Mouse (Mus musculus): ENCODE data around the gene Reg3b. TPM values are rescaled to one million over a fixed set of nuclear protein-coding genes. Genes with fewer than 3 reads are reported as not detected.

The Reg3b gene
- 2.0 and 2.5 TPM in 2 replicates for polyA plus RNA-seq (2015; fragmentation: Nextera tagmentation; extraction: Ambion mirVana)

DNA sequence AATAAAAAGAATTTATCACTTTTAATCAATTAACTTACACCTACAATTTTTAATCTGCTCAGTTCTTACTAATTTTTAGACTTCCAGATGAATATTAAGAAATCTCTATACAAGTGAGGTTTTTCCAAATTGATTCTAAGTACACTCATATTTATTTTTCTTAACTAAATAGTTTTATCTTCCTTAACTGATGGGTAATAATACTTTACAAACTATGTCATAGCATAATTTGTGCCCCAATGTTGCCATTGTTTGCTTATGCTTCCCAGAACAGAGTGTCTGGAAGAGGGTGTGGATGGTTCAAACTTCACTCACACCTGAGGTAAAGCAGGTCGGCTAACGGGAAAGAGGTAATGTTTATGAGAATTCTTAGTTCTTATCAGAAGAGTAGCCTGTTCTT, at the start of gene Reg3b:
Gene Reg3b, plus strand, starts transcription at position 301 of the 400 bp plus-strand sequence.
- H3K9me3 ChIP-seq (replicated peaks; ENCODE audit: control insufficient read depth, low read length) = no peaks in the 10 kb centered on the region
- H3K27me3 ChIP-seq (ENCODE audit: control insufficient read depth, insufficient read depth, low read length) = no peaks in the 10 kb centered on the region
- no peaks in the 10 kb centered on the region for H3K4me1 ChIP-seq (ENCODE audit: control insufficient read depth, insufficient read depth, low read length)
- H3K27ac ChIP-seq (ENCODE audit: low read length) = no peak within 1 kb of the TSS
- H3K36me3 ChIP-seq (ENCODE audit: control insufficient read depth, insufficient read depth, low read length) = no peaks in the 10 kb centered on the region
- ATAC-seq (ENCODE audit: insufficient read depth, low FRiP score) = no peak
- H3K9ac ChIP-seq (ENCODE audit: low read length) = no peak within 1 kb of the TSS
- 65% methylated on average over 2 of the region's 2 CpGs for WGBS
- no peak within 1 kb of the TSS for H3K4me2 ChIP-seq (ENCODE audit: low read depth, low read length)
- no peak within 1 kb of the TSS for H3K4me3 ChIP-seq (replicated peaks; ENCODE audit: low read length)

DNA sequence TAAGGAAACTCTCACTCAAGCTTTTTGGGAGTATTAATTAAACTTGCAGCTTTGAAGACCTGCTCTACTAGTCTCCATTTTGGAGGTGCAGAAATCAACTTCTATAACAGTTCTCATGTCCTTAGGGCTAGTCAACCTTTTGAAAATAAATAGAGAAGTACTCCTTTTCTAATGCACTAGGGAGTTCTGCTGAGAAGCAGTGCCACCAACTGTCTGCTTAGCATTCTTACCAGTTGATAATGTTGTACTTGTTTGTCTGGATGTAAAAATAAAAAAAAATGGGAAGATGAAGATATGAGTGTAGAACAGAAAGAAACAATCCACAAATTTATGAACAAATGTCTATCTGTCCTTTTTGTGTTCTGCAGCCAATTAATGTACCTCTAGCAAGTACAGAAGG, 42.7 kb upstream of the Reg3b start:
- Histone ChIP-seq H3K36me3 (ENCODE audit: control insufficient read depth, insufficient read depth, low read length) (no peaks in the 10 kb centered on the region), H3K4me2 (ENCODE audit: low read depth, low read length) (no peak overlapping the region), H3K9ac (ENCODE audit: low read length) (no peak overlapping the region), H3K4me3 (replicated peaks; ENCODE audit: low read length) (no peak overlapping the region), H3K27ac (ENCODE audit: low read length) (no peak overlapping the region), H3K9me3 (replicated peaks; ENCODE audit: control insufficient read depth, low read length) (no peaks in the 10 kb centered on the region), H3K27me3 (ENCODE audit: control insufficient read depth, insufficient read depth, low read length) (no peaks in the 10 kb centered on the region), H3K4me1 (ENCODE audit: control insufficient read depth, insufficient read depth, low read length) (no peaks in the 10 kb centered on the region)
- ATAC-seq (ENCODE audit: insufficient read depth, low FRiP score) = no peak

DNA sequence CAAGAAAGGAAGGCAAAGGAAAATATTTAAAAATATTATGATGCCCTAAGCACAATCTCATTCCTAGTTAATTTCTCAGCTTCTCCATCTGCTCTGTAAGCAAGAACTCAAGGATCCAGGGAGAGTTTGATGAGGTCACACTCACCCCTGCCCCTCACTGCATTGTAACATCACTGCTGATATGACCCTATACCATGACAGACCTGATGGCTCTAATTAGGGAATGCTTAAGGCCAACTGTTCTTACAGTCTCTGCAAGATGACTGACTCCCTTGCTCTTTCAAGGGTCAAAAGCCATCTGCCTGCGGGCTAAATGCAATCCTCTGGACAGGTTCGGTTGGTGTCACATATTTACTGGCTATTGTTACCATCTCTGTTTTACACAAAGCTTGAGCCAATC, 41.3 kb upstream of the Reg3b start:
- H3K9ac ChIP-seq (ENCODE audit: low read length) = no peak overlapping the region
- ATAC-seq (ENCODE audit: insufficient read depth, low FRiP score) = no peak
- H3K4me3 ChIP-seq (replicated peaks; ENCODE audit: low read length) = no peak overlapping the region
- WGBS = 53% methylated on average over 2 of the region's 2 CpGs
- H3K4me1 ChIP-seq (ENCODE audit: control insufficient read depth, insufficient read depth, low read length) = no peaks in the 10 kb centered on the region
- no peaks in the 10 kb centered on the region for H3K27me3 ChIP-seq (ENCODE audit: control insufficient read depth, insufficient read depth, low read length)
- H3K4me2 ChIP-seq (ENCODE audit: low read depth, low read length) = no peak overlapping the region
- H3K36me3 ChIP-seq (ENCODE audit: control insufficient read depth, insufficient read depth, low read length) = no peaks in the 10 kb centered on the region
- H3K27ac ChIP-seq (ENCODE audit: low read length) = no peak overlapping the region
- H3K9me3 ChIP-seq (replicated peaks; ENCODE audit: control insufficient read depth, low read length) = no peaks in the 10 kb centered on the region

DNA sequence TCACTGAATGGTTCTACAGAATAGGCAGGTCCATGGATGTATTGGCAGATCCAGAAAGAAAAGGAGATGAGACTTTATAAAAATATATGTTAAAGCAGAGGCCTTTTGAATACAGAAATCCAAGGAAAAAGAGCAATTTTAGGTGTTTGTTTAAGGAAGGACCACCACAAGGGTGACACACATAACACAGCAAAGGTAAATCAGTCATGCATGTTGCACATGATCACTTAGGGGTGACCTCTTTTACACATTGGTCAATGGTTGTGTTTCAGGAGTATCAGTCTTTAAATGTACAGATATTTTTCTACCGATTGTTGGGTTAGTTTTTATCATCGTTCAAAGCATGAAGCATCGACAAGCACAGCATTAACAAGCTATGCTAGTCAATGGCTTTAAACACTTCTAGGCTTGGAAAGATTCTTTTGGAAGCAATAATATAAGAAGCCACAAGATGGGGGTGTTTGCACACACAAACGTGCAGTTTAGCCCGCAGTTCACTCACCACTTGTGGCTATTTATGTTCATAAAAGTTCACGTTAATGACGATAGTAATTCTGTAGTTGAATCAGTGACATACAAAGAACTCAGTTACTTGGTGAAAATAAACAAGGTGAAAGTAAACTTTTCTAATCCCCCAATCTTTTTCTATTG, 38.4 kb upstream of the Reg3b start:
- Histone ChIP-seq H3K4me2 (ENCODE audit: low read depth, low read length) (no peak overlapping the region), H3K4me1 (ENCODE audit: control insufficient read depth, insufficient read depth, low read length) (no peaks in the 10 kb centered on the region), H3K4me3 (replicated peaks; ENCODE audit: low read length) (no peak overlapping the region), H3K9ac (ENCODE audit: low read length) (no peak overlapping the region), H3K9me3 (replicated peaks; ENCODE audit: control insufficient read depth, low read length) (no peaks in the 10 kb centered on the region), H3K36me3 (ENCODE audit: control insufficient read depth, insufficient read depth, low read length) (no peaks in the 10 kb centered on the region), H3K27ac (ENCODE audit: low read length) (no peak overlapping the region), H3K27me3 (ENCODE audit: control insufficient read depth, insufficient read depth, low read length) (no peaks in the 10 kb centered on the region)
- ATAC-seq (ENCODE audit: insufficient read depth, low FRiP score) = no peak
- WGBS = 27% methylated on average over 7 of the region's 7 CpGs

DNA sequence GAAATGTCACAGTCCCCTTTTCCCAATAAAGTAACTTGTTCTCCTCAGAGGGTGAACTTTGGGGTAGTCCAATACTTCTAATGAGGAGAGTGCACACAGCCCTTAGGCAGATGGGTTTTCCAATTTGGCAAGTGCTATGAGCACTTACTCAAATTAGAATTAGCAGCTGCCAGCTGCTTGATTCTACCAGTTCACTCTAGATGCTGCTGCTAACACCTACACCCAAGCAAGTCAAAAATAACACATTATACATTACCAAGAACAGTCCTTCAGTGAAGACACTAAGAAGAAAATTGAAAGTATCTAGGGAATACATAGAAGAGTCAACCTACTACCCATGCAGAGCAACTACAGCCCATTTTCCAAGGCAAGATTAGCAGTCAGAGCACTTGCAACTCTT, 30.2 kb upstream of the Reg3b start:
- no peaks in the 10 kb centered on the region for H3K27me3 ChIP-seq (ENCODE audit: control insufficient read depth, insufficient read depth, low read length)
- no peak overlapping the region for H3K9ac ChIP-seq (ENCODE audit: low read length)
- ATAC-seq (ENCODE audit: insufficient read depth, low FRiP score) = no peak
- H3K4me3 ChIP-seq (replicated peaks; ENCODE audit: low read length) = no peak overlapping the region
- no peak overlapping the region for H3K27ac ChIP-seq (ENCODE audit: low read length)
- H3K36me3 ChIP-seq (ENCODE audit: control insufficient read depth, insufficient read depth, low read length) = no peaks in the 10 kb centered on the region
- no peaks in the 10 kb centered on the region for H3K4me1 ChIP-seq (ENCODE audit: control insufficient read depth, insufficient read depth, low read length)
- H3K4me2 ChIP-seq (ENCODE audit: low read depth, low read length) = no peak overlapping the region
- no peaks in the 10 kb centered on the region for H3K9me3 ChIP-seq (replicated peaks; ENCODE audit: control insufficient read depth, low read length)

GRCm38 (mm10) chr6:78341689-78342088, 28.8 kb upstream of the Reg3b start:
- Histone ChIP-seq H3K4me2 (ENCODE audit: low read depth, low read length) (no peak overlapping the region), H3K9me3 (replicated peaks; ENCODE audit: control insufficient read depth, low read length) (no peaks in the 10 kb centered on the region), H3K4me3 (replicated peaks; ENCODE audit: low read length) (no peak overlapping the region), H3K36me3 (ENCODE audit: control insufficient read depth, insufficient read depth, low read length) (no peaks in the 10 kb centered on the region), H3K27ac (ENCODE audit: low read length) (no peak overlapping the region), H3K9ac (ENCODE audit: low read length) (no peak overlapping the region), H3K4me1 (ENCODE audit: control insufficient read depth, insufficient read depth, low read length) (no peaks in the 10 kb centered on the region), H3K27me3 (ENCODE audit: control insufficient read depth, insufficient read depth, low read length) (no peaks in the 10 kb centered on the region)
- WGBS = 55% methylated on average over 2 of the region's 2 CpGs
- no peak for ATAC-seq (ENCODE audit: insufficient read depth, low FRiP score)

DNA sequence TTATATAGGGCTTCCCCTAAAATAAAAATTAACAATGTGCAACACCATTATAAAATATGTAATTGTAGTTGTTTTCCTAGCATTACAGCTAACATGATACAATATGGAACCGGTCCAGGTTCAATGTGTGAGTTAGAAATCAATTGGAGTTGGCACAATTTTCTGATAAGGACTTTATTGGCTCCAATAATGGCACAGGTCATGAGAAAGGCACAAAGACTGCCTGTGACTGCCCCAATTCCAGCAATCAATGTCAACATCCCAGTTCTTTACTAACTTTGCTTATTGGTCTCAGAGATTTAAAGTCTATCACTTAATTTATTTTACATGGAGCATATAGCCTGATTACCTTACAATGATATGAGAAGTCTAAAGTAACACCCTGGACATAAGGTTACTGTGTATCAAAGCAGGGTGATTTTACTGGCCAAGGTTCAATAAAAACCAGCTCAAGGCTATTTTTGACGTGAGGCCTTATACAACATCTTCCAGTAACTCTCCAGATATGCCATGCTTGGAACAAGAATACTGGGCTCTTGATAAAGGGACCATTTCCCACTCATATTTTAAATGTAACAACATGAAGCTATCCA, 8.4 kb upstream of the Reg3b start:
- H3K4me3 ChIP-seq (replicated peaks; ENCODE audit: low read length) = no peak overlapping the region
- no peaks in the 10 kb centered on the region for H3K36me3 ChIP-seq (ENCODE audit: control insufficient read depth, insufficient read depth, low read length)
- no peak for ATAC-seq (ENCODE audit: insufficient read depth, low FRiP score)
- no peaks in the 10 kb centered on the region for H3K9me3 ChIP-seq (replicated peaks; ENCODE audit: control insufficient read depth, low read length)
- no peak overlapping the region for H3K9ac ChIP-seq (ENCODE audit: low read length)
- H3K27ac ChIP-seq (ENCODE audit: low read length) = no peak overlapping the region
- H3K4me1 ChIP-seq (ENCODE audit: control insufficient read depth, insufficient read depth, low read length) = no peaks in the 10 kb centered on the region
- H3K4me2 ChIP-seq (ENCODE audit: low read depth, low read length) = no peak overlapping the region
- H3K27me3 ChIP-seq (ENCODE audit: control insufficient read depth, insufficient read depth, low read length) = no peaks in the 10 kb centered on the region
- WGBS = 54% methylated on average over 2 of the region's 2 CpGs

GRCm38 (mm10) chr6:78378765-78379164, 8.3 kb downstream of the Reg3b start, which contains the start of gene Reg3d:
Reg3d (minus strand) TSS chr6:78378865.
- H3K27ac ChIP-seq (ENCODE audit: low read length) = no peak within 1 kb of the TSS
- no peaks in the 10 kb centered on the region for H3K36me3 ChIP-seq (ENCODE audit: control insufficient read depth, insufficient read depth, low read length)
- ATAC-seq (ENCODE audit: insufficient read depth, low FRiP score) = no peak
- H3K4me1 ChIP-seq (ENCODE audit: control insufficient read depth, insufficient read depth, low read length) = no peaks in the 10 kb centered on the region
- no peak within 1 kb of the TSS for H3K4me3 ChIP-seq (replicated peaks; ENCODE audit: low read length)
- no peaks in the 10 kb centered on the region for H3K27me3 ChIP-seq (ENCODE audit: control insufficient read depth, insufficient read depth, low read length)
- no peaks in the 10 kb centered on the region for H3K9me3 ChIP-seq (replicated peaks; ENCODE audit: control insufficient read depth, low read length)
- WGBS = 60% methylated on average over 2 of the region's 2 CpGs
- H3K4me2 ChIP-seq (ENCODE audit: low read depth, low read length) = no peak within 1 kb of the TSS
- H3K9ac ChIP-seq (ENCODE audit: low read length) = no peak within 1 kb of the TSS

DNA sequence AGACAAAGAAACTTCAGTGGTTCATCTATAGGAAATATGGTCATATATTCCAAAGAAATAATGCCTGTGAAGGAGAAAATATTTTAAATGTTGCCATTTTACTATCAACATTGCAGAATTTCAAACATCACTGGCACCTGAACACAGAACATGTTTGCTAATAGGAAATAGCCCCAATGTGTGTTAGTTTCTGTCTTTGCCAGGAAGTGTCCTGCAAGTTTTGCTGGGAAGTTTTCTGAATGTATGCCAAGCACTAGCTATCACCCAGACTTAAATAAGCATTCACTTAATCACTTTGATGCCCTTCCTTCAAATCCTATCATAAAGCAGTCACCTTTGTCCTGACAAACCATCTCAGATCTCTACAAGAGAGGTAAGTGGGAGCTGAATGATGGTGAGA, 10.0 kb downstream of the Reg3b start, which contains the start of gene Reg3a:
Gene Reg3a, plus strand, starts transcription at position 301 of the 400 bp plus-strand sequence.
- Histone ChIP-seq H3K4me1 (ENCODE audit: control insufficient read depth, insufficient read depth, low read length) (no peaks in the 10 kb centered on the region), H3K27me3 (ENCODE audit: control insufficient read depth, insufficient read depth, low read length) (no peaks in the 10 kb centered on the region), H3K4me3 (replicated peaks; ENCODE audit: low read length) (no peak within 1 kb of the TSS), H3K27ac (ENCODE audit: low read length) (no peak within 1 kb of the TSS), H3K36me3 (ENCODE audit: control insufficient read depth, insufficient read depth, low read length) (no peaks in the 10 kb centered on the region), H3K9me3 (replicated peaks; ENCODE audit: control insufficient read depth, low read length) (no peaks in the 10 kb centered on the region), H3K9ac (ENCODE audit: low read length) (no peak within 1 kb of the TSS), H3K4me2 (ENCODE audit: low read depth, low read length) (no peak within 1 kb of the TSS)
- no peak for ATAC-seq (ENCODE audit: insufficient read depth, low FRiP score)

Measured in stomach, embryonic 16.5 days (tissue).